Mouse (Mus musculus) right cerebral cortex, adult 18-20 months (tissue): Measurements from ENCODE around the gene Ttll12.
A peak's percentile ranks its signal among the peaks of the same experiment; 100 is the strongest.

Experiments
- DNase-seq: peaks from one replicate; pipeline ENCODE4 v3.0.0; 2022; ENCODE audit warnings: mixed read lengths

The Ttll12 gene

DNA sequence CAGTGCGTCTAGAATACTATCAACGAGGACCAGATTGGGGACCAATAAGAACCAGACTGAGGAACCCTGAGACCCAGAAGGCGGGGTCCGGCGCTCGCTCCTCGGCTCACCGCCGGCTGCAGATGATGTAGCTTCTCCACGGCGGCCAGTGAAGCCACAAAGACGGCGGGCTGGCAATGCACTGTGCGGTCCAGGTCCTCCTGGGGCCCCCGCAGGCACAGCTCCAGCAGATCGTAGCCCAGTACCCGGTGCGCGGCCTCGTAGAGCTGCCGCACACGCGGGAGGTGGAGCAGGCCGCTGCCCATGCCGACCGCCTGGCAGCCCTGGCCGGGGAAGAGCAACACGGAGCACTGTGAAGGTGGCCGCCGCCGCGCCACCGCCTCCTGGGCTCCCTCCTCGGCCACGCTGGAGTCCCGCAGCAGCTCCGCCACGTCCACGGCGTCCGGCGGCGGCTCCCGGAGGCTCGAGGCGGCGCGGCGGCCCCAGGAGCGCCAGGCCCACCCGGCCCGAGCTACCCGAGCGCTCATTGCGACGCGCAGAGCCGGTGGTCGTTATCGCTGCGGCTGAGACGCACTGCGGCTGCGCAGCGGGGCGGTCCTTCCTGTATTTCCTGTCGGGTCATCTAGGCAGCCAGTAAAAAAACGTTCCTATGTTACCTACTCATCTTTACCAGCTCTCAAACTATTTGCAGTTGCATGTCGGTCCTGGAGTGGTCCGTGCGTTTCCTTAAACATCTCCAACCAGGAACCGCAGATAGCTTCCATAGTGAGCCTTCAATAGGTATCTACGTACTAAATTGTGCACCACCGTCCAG is 39.6 kb downstream of the Ttll12 start:
- peak; percentile 87 for DNase-seq

DNA sequence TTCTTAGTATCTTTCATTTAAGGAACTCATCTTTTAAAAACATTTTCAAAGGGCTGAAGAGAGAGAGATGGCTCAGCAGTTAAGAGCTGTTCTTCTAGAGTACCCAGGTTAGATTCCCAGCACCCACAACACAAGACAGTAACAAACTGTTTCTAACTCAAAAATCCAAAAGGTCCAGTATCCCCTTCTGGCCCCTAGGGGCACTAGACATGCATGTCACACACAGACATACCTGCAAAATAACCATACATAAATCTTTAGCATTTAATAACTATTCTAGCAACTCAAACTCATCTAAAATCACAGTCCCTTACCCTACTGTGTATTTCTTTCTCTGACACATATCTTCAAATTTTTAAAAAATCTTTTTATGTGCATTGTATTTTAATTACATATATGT is 41.1 kb downstream of the Ttll12 start:
- no peak for DNase-seq

DNA sequence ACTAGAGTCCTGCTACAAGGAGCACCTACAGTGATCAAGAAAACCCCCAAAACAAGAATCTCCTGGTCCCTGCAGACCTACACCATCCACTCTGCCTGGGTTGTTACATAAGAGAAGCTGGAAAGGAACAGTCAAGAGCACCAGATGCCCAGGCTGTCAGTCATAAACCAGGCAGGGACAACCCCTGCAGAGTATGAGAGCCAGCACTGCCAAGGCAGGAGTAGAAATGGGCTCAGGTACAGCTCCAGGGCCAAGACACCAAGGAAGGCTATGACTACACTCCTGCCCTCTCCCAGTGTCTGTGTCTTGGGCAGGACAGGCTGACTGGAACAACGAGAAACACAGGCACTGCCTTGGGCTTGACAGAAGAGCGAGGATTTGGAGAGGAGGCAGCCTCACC is 44.8 kb downstream of the Ttll12 start:
- DNase-seq = no peak

DNA sequence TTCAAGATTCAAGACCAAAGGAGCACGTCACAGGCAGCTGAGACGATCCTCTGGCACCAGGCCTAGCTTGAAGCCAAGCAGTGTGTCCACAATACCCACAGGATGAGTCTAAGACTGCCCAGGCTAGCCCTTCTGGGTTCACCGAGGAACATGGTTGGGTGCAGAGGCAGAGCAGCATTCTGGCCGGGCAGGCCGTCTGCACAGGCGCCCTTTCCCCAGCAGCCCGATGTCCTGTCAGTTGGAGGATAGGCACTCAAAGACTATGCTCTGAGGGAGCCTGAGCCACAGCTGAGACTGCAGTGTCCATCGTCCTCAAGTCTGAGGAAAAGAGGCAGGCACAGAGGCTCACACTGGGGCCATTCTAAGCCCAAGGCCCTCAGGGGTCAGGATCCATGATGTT is 47.8 kb downstream of the Ttll12 start:
- no peak for DNase-seq

DNA sequence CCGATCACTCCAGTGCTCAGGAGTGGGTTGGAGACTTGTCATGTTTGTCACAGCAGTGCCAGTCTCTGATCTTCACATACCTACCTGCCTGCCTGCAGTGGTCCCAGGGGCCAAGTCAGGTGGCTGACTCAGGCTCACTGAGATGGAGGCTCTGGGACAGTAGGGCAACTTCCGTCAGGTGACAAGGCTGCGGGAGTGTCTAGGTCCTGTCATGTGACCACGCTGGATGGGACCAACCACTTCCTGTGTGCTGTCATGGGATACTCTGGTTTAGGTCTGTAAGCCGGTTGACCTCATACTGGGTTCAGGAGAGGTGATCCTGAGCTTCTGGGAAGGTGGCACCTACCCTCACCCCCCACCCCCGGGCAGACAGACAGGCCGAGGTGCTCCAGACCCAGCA is 48.9 kb downstream of the Ttll12 start:
- no peak for DNase-seq

DNA sequence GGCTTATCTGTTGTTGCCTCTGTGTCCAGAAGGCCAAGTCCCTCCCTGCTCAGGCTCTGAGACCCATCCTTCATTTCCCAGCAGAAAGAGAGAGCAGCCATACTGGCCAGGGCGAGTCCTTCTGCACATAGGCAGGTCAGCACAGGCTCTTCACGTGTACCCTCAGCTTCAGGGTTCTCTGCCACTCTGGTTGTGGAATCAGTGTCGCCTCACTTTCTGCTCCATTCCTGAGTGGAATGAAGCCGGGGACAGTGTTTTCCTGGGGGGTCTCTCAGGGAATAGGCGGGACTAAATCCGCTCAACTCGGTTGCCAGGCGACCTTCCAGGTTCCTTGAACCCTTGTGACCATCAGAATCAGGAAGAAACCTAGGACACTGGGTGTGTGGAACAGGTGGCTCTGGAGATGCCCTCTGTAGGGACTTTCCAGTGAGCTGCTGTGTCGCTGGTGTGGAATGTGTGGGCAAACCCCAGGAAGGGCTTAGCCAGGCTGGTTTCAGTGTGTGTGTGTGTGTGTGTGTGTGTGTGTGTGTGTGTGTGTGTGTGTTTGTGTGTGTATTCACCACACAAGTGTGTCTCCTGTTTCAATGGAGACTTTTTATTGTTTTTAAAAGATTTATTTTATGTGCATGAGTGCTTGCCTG is 53.2 kb downstream of the Ttll12 start:
- DNase-seq = no peak

DNA sequence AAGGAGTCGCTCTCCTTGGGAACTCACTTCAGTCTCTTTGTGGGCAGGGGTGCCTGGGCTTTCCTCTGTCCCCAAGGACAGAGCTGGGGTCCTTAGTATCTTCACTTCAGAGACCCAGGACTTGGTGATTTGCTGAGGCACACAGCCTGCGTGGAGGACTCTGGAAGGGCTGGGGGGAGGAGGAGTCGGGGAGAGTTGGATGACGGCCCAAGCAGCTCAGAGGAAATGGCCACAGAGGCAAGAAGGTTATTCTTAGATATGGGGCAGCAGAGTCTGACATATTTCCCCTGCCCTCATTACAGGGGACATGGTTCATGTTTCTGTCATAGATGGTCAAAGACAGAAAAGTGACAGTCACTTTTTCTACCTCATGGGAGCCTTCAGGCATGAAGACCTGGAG is 55.1 kb downstream of the Ttll12 start:
- no peak for DNase-seq

DNA sequence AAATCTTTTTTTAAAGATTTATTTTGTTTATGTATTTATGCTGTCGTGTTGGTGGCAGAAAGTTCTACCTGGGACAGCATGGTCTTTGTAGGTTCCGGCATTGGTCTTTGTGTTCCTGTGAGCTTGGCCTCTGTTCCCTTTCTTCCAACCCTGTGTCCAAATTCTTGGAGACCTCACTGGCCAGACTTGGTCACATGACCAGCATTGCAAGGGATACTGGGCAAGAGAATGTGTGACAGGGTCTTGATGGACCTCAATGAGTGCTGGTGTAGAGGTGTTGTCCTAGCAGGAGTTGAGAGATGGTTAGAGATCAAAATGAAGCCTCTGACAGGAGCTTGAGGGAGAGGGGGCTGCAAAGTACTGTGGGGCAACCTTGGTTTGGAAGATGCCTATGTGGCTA is 56.1 kb downstream of the Ttll12 start:
- no peak for DNase-seq

DNA sequence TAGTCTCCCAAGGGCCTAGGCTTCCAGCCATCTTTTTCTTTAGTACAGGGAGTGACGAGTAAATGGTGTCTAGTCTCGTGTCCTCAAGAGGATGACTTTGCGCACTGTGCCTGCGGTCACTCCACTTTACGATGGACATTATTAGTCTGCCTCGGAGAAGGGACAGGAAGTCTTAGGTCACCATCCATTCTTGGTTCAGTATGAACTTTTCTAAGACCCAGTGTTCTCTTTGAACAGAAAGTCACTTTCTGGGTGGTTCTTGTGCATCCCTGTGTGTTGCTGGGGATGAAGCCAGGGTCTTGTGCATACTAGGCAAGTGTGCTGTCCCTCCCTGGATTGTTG is 59.1 kb downstream of the Ttll12 start:
- no peak for DNase-seq

DNA sequence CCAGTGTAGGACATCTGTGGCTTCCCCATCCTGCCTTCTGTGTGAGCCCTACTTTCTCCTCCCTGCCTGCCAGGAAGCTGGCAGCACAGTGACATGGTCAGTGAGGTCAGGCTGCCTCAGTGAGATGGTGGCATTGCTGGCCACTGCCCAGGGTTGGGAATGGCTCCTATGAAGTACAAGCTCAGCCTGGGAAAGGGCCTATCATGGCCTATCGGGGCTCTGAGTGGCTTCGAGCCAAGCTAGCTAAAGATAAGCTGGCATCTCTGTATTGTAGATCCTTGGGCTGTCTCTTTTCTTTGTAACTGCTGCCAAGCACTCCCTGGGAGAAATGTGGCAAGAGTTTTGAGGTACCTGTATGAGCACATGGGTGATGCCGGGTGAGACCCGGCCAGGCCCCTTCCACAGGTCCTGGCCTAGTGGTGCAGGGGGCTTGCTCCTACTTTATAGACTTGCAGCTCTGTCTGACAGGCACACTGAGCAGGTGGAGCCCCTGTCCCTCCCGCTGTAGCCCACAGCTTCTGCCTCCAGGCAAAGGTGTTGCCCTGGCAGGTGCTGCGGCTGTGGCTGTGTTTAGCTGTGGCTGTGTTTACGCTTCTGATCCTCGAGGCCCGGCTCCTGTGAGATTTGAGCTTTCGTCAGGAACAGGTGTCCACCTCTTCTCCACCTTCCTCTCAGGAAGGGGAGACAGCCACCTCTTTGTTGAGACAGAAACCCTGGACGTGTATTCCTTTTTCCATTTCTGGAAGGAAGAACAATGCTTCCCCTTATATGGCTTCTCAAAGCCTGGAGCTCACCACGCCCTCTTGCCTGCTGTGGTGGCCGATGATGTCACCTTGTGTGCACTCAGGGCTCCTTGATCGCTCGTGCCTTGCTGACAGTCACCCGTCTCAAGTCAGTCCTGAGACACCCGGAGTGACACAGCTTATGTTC is 59.7 kb downstream of the Ttll12 start:
- DNase-seq = no peak

DNA sequence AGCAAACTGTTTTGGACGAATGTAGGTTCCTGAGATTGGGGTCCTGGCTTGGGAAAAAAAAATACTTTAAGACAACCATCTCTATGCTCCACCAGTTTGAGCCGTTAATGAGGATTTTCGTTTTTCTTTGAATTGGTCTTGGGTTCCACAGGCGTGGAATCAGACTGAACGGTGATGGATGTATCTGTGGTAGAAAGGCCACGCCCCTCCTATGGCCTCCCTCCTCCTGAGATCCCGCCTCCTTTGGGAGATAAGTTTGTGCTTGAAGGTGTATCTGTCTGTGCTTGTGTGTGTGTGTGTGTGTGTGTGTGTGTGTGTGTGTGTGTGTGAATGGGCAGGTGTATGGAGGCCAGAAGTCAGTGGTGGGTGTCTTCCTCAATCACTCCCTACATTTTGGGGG is 62.4 kb downstream of the Ttll12 start:
- no peak for DNase-seq

DNA sequence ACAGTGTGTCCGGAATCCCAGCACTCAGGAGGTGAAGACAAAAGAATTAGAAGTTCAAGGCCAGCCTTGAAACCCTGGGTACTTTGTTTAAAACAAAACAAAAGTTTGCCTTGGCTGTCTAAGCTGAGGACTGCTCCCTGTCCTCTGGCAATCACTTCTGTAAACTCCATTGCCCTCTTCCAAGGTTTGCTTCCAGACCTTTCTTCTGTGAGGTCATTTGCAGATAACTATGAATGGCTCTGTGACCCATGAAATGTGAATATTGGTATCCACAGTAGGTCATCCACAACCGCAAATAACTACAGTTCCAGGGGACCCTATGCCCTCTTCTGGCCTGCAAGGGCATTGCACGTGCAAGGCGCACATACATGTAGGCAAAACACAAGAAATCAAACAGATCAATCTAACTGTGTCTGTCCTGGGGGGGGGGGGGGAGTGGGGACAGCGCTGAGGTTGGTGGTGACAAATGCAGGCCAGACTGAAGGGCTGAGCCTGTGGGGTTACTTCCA is 62.9 kb downstream of the Ttll12 start:
- no peak for DNase-seq

DNA sequence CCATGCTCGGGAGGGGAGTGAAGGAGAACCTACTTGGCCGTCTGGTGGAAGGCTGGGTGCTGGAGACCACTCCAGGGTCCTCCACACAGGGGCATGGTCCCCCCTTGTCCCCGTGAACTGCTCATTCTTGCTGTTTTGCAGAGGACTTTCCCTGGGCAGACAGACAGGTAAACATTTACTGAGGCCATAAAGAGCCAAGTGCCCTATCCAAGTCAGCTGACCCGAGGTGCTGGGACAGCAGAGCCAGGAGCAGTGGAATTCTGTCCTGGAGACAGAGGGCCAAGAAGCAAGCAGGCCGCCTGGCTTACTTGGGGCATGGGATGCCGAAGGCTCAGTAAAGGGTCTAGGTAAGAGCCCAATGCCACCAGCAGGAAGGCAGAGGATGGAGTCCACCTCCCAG is 64.3 kb downstream of the Ttll12 start:
- DNase-seq = no peak

DNA sequence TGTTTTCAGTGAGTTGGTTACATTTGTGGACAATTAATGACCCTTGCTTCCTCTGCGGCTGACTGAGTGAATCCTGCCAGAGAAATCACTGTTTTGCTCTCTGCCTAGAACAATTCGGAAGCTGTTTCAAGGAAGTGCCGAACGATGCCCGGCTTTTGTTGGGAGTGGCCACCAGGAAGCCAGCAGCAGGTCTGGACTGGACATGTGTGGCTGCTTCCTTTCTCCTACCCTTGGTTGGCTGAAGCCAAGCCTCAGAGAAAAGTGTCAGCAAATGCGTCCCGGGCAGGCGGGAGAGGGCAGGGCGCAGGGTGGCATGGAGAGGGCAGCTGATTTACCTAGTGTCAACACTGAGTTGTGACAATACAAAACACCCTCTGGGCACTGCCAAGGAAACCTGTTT is 64.7 kb downstream of the Ttll12 start:
- DNase-seq = no peak

DNA sequence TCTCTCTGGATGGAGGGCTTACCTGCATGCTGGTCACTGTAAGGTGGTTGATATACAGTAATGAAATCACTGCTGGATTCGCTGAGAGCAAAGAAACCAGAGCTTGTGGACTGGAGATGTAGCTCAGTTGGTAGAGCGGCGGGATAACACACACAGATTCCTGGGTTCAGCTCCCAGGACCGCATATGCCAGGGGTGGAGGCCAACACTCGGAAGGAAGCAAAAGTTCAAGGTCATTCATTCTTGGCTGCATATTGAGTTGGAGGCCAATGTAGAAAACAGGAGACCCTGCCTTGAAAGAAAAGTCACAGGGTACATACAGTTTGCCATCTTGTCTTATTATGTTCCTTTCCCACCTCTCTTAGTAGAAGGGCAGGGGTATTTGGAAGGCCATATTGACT is 65.2 kb downstream of the Ttll12 start:
- DNase-seq = no peak

DNA sequence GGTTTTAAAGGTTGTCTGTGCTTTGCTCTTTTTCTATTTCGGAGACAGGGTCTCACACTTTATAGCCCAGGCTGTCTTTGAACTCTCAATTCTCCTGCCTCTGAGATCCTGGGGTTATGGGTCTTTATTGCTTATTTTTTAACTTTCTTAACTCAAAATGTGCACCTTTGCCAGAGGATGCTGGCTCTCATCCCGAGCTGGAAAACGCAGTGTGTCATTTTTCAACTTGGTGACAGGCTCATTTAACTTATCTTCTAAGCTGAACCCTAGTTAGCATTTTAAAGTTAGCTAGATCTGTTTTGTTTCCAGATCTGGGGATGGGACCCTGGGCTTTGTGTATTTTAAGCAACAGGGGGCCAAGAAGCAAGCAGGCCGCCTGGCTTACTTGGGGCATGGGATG is 66.1 kb downstream of the Ttll12 start:
- DNase-seq = no peak

DNA sequence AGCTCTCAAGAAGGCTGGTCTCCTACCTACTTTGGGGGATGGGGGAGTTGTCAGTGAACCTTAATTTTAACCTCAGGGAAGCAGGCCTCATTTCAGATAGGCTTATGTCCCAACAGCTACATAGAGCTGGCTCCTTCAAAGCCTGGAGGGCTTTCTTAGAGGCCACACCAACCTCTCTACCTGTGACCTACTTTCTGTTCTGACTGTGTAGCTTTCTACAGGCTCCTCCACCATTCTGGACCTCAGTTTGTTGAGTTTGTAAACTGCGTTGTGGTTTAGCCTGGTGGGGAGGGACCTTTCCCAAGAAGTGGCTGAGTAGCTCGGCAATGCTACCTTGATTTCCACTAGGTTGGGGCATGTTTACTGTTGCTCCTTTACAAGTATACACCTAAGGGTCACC is 67.2 kb downstream of the Ttll12 start:
- no peak for DNase-seq

DNA sequence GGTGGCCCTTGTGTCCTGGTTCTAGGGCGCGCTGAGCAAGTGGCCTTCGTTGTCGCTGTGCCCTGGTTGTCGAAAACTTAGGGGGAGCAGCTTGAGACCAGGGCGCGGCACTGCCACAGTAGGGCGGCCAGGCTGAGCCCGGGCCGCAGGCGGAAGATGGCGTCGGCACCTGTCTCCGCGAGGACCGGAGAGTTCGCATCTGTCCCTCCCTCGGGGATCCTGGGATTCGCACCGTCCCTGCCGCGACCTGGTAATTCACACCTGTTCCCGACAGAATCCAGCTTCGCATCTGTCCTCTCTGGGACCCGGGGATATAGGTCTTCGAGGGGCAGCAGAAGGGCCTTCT is 67.9 kb downstream of the Ttll12 start:
- no peak for DNase-seq

DNA sequence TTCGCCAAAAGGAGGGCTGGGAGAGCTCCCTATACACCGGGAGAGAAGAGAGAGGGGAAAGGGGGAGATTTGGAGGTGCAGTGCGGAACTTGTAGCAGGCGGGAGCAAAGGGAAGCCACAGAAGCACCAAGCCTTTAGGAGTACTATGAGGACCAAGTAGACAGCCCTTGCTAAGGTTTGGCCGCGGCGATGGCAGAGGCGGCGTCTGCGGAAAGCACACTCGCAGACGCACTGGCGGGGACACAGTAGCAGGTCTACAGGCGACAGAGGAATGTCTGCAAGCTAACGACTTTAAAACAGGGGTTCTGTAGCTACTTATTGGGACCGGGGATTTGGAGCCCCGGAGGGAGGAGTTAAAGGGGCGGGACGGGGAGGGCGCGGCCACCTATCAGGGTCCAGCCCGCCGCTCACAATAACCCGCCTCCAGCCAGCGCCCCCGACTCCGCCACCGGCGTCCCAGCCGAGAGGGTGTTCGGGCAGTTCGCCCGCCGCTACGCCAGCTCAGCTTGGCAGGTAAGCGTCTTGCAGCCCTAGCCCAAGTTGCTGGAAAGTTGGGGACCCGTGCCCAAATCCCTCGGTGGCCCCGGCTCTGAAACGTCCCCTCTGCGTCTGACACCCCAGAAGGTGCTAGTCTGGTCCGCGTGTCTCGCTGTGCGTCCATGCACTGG is 68.4 kb downstream of the Ttll12 start, which contains the start of gene Bik:
Gene Bik (plus strand): TSS at position 439 of the 668 bp plus-strand sequence.
- peak; percentile 6 for DNase-seq
